Mouse (Mus musculus): Measurements from ENCODE around the gene Amd1. TPM values are rescaled to one million over a fixed set of nuclear protein-coding genes. Genes with fewer than 3 reads are reported as not detected.

Amd1 gene
- 53.7 and 57.7 TPM in 2 replicates for polyA plus RNA-seq (2016; fragmentation: Nextera tagmentation; extraction: Ambion mirVana)

DNA sequence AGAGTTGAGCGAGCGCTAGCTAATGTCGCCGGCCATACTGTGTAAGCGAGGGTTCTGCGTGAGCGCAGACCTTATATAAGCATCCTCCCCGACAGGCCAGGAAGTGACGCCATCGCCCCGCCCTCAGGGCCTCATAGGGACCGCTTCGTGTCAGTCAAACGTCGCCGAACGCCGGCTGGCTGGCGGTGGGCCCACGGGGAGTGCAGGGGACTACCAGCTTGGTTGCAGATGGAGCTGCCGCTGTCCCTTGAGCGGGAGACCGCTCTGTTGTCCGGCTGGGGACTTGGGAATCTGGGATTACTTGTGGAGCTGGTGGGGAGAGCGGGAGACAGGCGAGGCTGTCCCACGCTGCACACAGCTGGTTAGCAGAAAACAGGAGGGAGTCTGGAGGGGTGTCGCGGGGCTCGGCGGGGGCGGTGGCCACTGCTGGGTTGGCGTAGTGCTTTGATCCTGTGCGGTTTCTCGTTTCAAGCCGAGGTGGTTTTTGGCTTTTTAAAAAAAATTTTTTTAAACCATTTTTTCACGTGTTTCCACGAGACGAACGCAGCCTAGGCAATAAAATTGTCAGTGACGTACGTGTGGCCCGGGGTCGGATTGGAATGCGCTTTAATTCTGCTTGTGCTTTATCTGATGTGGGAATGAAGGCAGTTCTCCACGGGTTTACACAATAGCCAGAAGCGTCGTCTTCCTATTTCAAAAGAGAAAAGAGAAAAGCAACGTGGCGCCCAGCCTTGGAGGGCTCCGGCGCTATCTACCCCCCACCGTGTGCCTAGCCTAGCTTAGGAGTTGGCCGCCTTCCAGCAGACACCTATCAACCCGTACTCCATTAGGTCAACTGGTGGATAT, at the start of gene Amd1:
Amd1 (minus strand) TSS at position 47 of the 846 bp plus-strand sequence.
- Histone ChIP-seq H3K9me3 (replicated peaks) (peaks cover 3% of the 10 kb centered on the region; the same call in 1 of the 2 replicates), H3K4me2 (replicated peaks) (peak within 1 kb of the TSS; percentile 68), H3K36me3 (no peaks in the 10 kb centered on the region), H3K27ac (peak within 1 kb of the TSS; percentile 98), H3K9ac (peak within 1 kb of the TSS; percentile 98), H3K27me3 (no peaks in the 10 kb centered on the region), H3K4me1 (peaks cover 21% of the 10 kb centered on the region), H3K4me3 (peak within 1 kb of the TSS; percentile 98)
- under 1% methylated on average over 55 of the region's 55 CpGs for WGBS
- ATAC-seq (ENCODE audit: low FRiP score), result peak; percentile 98

DNA sequence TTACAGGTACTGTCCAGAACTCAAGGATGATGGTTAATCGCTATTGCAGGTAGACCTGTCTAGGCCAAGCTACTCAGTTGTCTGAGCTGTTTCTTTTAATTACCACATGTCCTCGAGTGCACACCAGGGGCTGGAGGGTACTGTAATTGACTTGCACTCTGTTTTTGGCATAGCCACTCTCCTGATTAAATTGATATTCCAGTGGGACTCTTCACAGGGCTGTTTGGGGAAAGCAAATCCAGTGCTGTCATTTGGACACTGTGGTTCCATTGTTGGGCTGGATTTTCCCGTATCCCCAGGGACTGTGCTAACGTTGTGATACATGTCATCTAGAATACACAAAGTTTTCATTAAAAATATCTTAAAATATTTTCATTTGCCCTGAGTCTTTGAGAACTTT, 49.2 kb upstream of the Amd1 start:
- H3K9me3 ChIP-seq (replicated peaks), result no peaks in the 10 kb centered on the region
- H3K4me3 ChIP-seq, result 0 out of 2 replicates have a peak overlapping the region, but pooled peaks have one; percentile 91
- H3K36me3 ChIP-seq, result no peaks in the 10 kb centered on the region
- H3K27me3 ChIP-seq, result no peaks in the 10 kb centered on the region
- H3K9ac ChIP-seq, result 0 out of 2 replicates have a peak overlapping the region, but pooled peaks have one; percentile 10
- peak overlapping the region; percentile 69 for H3K4me2 ChIP-seq (replicated peaks)
- peaks cover 21% of the 10 kb centered on the region for H3K4me1 ChIP-seq
- ATAC-seq (ENCODE audit: low FRiP score), result no peak
- 60% methylated on average over 4 of the region's 4 CpGs for WGBS
- H3K27ac ChIP-seq, result no peak overlapping the region

- 59% methylated on average over 12 of the region's 12 CpGs for WGBS
- ATAC-seq (ENCODE audit: low FRiP score), result no peak
- H3K9ac ChIP-seq, result peak overlapping the region; percentile 85
- H3K4me3 ChIP-seq, result peak overlapping the region; percentile 91
- no peaks in the 10 kb centered on the region for H3K27me3 ChIP-seq
- no peaks in the 10 kb centered on the region for H3K36me3 ChIP-seq
- H3K9me3 ChIP-seq (replicated peaks), result no peaks in the 10 kb centered on the region
- no peak overlapping the region for H3K27ac ChIP-seq
- peak overlapping the region; percentile 69 for H3K4me2 ChIP-seq (replicated peaks)
- peaks cover 21% of the 10 kb centered on the region for H3K4me1 ChIP-seq
Observed at GRCm38 (mm10) chr10:40350245-40350932, 48.4 kb upstream of the Amd1 start.

GRCm38 (mm10) chr10:40349631-40350177, 47.7 kb upstream of the Amd1 start:
- peak overlapping the region; percentile 85 for H3K9ac ChIP-seq
- under 1% methylated on average over 55 of the region's 62 CpGs for WGBS
- no peaks in the 10 kb centered on the region for H3K27me3 ChIP-seq
- no peaks in the 10 kb centered on the region for H3K9me3 ChIP-seq (replicated peaks)
- peaks cover 21% of the 10 kb centered on the region for H3K4me1 ChIP-seq
- peak overlapping the region; percentile 97 for H3K27ac ChIP-seq
- ATAC-seq (ENCODE audit: low FRiP score), result peak; percentile 41
- H3K36me3 ChIP-seq, result no peaks in the 10 kb centered on the region
- H3K4me2 ChIP-seq (replicated peaks), result peak overlapping the region; percentile 69
- peak overlapping the region; percentile 91 for H3K4me3 ChIP-seq

- Histone ChIP-seq H3K27ac (peak overlapping the region; percentile 97), H3K4me3 (peak overlapping the region; percentile 91), H3K4me2 (replicated peaks) (peak overlapping the region; percentile 69), H3K36me3 (no peaks in the 10 kb centered on the region), H3K27me3 (no peaks in the 10 kb centered on the region), H3K9ac (peak overlapping the region; percentile 85), H3K9me3 (replicated peaks) (no peaks in the 10 kb centered on the region), H3K4me1 (peaks cover 21% of the 10 kb centered on the region)
- peak; percentile 98 for ATAC-seq (ENCODE audit: low FRiP score)
- whole genome bisulfite sequencing, result under 1% methylated on average over 68 of the region's 76 CpGs
Observed at GRCm38 (mm10) chr10:40348566-40349536, 46.9 kb upstream of the Amd1 start.

DNA sequence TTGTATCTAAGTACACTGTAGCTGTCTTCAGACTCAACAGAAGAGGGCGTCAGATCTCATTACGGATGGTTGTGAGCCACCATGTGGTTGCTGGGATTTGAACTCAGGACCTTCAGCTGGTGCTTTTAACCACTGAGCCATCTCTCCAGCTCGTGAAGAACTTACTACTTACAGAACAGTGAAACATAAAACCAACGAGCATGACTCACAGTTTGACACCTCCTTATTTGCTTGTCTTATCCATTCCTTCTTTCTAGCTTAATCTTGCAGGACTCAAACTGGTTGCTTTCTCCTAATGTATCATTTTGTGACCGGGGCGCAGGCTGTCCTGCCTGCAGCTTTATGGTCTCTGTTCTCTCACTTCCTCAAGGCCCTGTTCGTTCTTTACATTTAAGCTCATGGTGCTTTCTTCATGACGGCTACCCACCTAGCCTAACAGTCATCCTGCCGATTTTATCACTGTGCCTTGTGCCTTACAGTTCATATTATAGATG, 45.5 kb upstream of the Amd1 start:
- H3K4me2 ChIP-seq (replicated peaks), result peak overlapping the region; percentile 69

DNA sequence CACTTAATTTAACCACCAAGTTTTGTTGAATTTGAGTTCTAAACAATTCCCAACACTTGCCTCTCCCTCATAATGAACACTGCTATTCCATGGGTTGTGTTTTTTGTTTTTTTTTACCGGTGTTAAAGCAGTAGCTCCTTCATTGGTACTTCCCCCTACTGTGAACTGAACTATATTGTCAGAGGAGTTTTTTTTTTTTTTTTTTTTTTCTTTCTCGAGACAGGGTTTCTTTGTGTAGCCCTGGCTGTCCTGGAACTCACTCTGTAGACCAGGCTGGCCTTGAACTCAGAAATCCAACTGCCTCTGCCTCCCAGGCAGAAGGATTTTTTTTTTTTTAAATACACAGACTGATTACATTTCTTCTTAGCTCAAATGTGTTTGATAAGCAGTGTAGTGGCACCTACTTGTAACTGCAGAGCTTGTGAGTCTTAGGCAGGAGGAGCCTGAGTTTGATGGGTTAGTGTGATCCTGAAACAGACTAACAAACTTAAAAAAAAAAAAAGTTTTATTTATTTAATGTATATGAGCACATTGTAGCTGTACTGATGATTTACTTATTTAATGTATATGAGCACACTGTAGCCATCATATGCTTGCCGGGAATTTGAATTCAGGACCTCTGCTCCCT, 44.9 kb upstream of the Amd1 start:
- peaks cover 21% of the 10 kb centered on the region for H3K4me1 ChIP-seq
- H3K9ac ChIP-seq, result no peak overlapping the region
- no peaks in the 10 kb centered on the region for H3K36me3 ChIP-seq
- 82% methylated on average over 3 of the region's 3 CpGs for WGBS
- no peaks in the 10 kb centered on the region for H3K9me3 ChIP-seq (replicated peaks)
- H3K4me3 ChIP-seq, result no peak overlapping the region
- no peak overlapping the region for H3K4me2 ChIP-seq (replicated peaks)
- H3K27ac ChIP-seq, result no peak overlapping the region
- no peak for ATAC-seq (ENCODE audit: low FRiP score)
- no peaks in the 10 kb centered on the region for H3K27me3 ChIP-seq

More for the DNA sequence above, 45.5 kb upstream of the Amd1 start:
- Histone ChIP-seq H3K9me3 (replicated peaks) (no peaks in the 10 kb centered on the region), H3K9ac (peak overlapping the region; percentile 60), H3K36me3 (no peaks in the 10 kb centered on the region), H3K27me3 (no peaks in the 10 kb centered on the region), H3K27ac (no peak overlapping the region), H3K4me1 (peaks cover 21% of the 10 kb centered on the region), H3K4me3 (no peak overlapping the region)
- WGBS, result 78% methylated on average over 9 of the region's 9 CpGs
- no peak for ATAC-seq (ENCODE audit: low FRiP score)

GRCm38 (mm10) chr10:40342036-40342435, 40.0 kb upstream of the Amd1 start:
- Histone ChIP-seq H3K9me3 (replicated peaks) (no peaks in the 10 kb centered on the region), H3K4me1 (no peaks in the 10 kb centered on the region), H3K4me3 (no peak overlapping the region), H3K36me3 (no peaks in the 10 kb centered on the region), H3K27ac (no peak overlapping the region), H3K9ac (no peak overlapping the region), H3K4me2 (replicated peaks) (no peak overlapping the region), H3K27me3 (peaks cover 3% of the 10 kb centered on the region; the same call in 1 of the 2 replicates)
- no peak for ATAC-seq (ENCODE audit: low FRiP score)
- 86% methylated on average over 4 of the region's 4 CpGs for WGBS

DNA sequence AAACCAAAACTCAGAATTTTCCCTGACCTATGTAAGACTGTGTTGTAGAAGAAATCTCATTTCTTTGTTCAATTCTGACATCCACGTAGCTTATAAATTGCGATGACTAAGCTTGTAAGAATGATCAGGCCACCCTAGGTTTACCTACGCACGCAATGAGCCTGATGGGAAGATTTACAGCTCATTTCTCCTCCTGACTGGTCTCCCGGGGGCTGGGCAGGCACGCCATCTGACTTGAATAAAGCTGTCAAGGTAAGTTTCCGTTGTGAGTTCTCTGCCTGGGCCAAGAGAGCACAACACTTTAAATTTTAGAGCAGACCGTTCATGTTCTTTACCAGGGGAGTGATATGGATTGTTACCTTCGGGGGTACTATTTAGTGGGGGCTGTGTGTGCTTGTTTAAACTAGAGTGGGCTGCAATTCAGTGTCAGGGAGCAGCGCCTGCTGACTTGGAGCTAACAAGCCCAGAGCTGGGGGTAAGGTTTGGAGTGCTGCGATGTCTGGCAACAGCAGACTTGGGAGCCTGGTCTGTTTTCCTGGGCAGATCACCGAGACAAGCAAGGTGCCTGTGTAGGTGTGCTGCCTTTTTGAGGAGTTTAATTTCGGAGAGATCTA, 37.5 kb upstream of the Amd1 start, which contains the start of gene Cdk19:
Cdk19 (plus strand) TSS at position 214 of the 614 bp plus-strand sequence.
- Histone ChIP-seq H3K27me3 (peaks cover 3% of the 10 kb centered on the region; the same call in 1 of the 2 replicates), H3K27ac (no peak within 1 kb of the TSS), H3K4me2 (replicated peaks) (no peak within 1 kb of the TSS), H3K9ac (no peak within 1 kb of the TSS), H3K36me3 (no peaks in the 10 kb centered on the region), H3K4me1 (no peaks in the 10 kb centered on the region), H3K4me3 (no peak within 1 kb of the TSS), H3K9me3 (replicated peaks) (no peaks in the 10 kb centered on the region)
- ATAC-seq (ENCODE audit: low FRiP score), result no peak
- 36% methylated on average over 13 of the region's 13 CpGs for WGBS

DNA sequence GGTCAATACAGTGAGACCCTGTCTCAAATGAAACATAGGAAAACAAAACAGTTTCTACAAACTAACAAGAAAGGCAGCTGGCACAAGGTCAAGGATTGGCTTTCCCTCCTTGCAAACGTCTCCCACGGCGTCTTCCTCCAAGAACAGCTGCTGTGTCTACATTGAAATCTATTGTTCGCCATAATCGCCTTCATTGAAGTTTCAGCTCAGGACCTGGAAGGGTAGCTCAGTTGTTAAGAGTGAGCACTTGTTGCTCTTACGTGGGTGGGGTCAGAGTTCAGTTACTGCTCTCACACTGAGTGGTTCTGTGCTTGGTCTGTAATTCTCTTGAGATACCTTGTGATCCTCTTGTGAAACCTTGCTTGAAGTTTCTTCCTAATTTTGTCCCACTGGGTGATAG, 30.9 kb upstream of the Amd1 start:
- no peaks in the 10 kb centered on the region for H3K4me1 ChIP-seq
- no peak overlapping the region for H3K27ac ChIP-seq
- no peak overlapping the region for H3K4me2 ChIP-seq (replicated peaks)
- no peaks in the 10 kb centered on the region for H3K9me3 ChIP-seq (replicated peaks)
- H3K36me3 ChIP-seq, result no peaks in the 10 kb centered on the region
- no peak overlapping the region for H3K4me3 ChIP-seq
- no peak for ATAC-seq (ENCODE audit: low FRiP score)
- no peaks in the 10 kb centered on the region for H3K27me3 ChIP-seq
- H3K9ac ChIP-seq, result no peak overlapping the region
- 72% methylated on average over 6 of the region's 6 CpGs for WGBS
